ENCODE assay signal across 8 mouse cellular contexts in genomic region chr9:62513492-62514133, GRCm38 (mm10). TPM values are rescaled to one million over a fixed set of nuclear protein-coding genes. Genes with fewer than 3 reads are reported as not detected.
DNase-seq lines count a peak whose midpoint lies in the region; ATAC-seq and TF ChIP-seq lines count a peak whose summit lies in the region.

No protein-coding gene starts in this region.

- H3K4me3 ChIP-seq in cerebellum, adult 2 months (replicated peaks; ENCODE audit: insufficient read depth, low read depth, low read length) = no peak overlapping the region
- no peak overlapping the region for H3K4me3 ChIP-seq in lung, embryonic 14.5 days (ENCODE audit: low read depth, low read length)
- H3K4me3 ChIP-seq in lung, adult 2 months (replicated peaks; ENCODE audit: extremely low read depth, low read depth, low read length) = no peak overlapping the region
- no peak overlapping the region for H3K4me3 ChIP-seq in stomach, embryonic 15.5 days (replicated peaks)
- no peak overlapping the region for H3K4me3 ChIP-seq in thymus, adult 2 months (ENCODE audit: control insufficient read depth, insufficient read depth, low read length)

- no peak for TF ChIP-seq CTCF in cerebellum, adult 2 months (IDR thresholded peaks at IDR 0.05; ENCODE audit: borderline replicate concordance, insufficient read depth, low read depth, low read length)
- no peak for TF ChIP-seq CTCF in lung, embryonic 14.5 days (IDR thresholded peaks at IDR 0.05; ENCODE audit: low read depth)
- TF ChIP-seq CTCF in lung, adult 2 months (IDR thresholded peaks at IDR 0.05; ENCODE audit: insufficient read depth, low read length) = no peak
- TF ChIP-seq CTCF in thymus, adult 2 months (IDR thresholded peaks at IDR 0.05; ENCODE audit: borderline replicate concordance, control insufficient read depth, extremely low read depth, insufficient read depth, low read length, poor library complexity) = no peak

- ATAC-seq in lung, embryonic 14.5 days (ENCODE audit: insufficient read depth) = peak; percentile 81
- peak; percentile 67 for ATAC-seq in stomach, embryonic 15.5 days (ENCODE audit: insufficient read depth, low FRiP score, low read depth)

- H3K27me3 ChIP-seq in cerebellum, adult 2 months (ENCODE audit: control insufficient read depth, insufficient read depth, low read length) = no peaks in the 10 kb centered on the region
- H3K27me3 ChIP-seq in lung, embryonic 14.5 days (ENCODE audit: insufficient read depth, low read length) = no peaks in the 10 kb centered on the region
- no peaks in the 10 kb centered on the region for H3K27me3 ChIP-seq in stomach, embryonic 15.5 days (replicated peaks)
- H3K27me3 ChIP-seq in thymus, adult 2 months (ENCODE audit: control insufficient read depth, insufficient read depth, low read length) = no peaks in the 10 kb centered on the region

- H3K9ac ChIP-seq in lung, embryonic 14.5 days = no peak overlapping the region
- H3K9ac ChIP-seq in stomach, embryonic 15.5 days = no peak overlapping the region

- peak overlapping the region; percentile 66 for H3K27ac ChIP-seq in cerebellum, adult 2 months (ENCODE audit: insufficient read depth, low read length)
- H3K27ac ChIP-seq in lung, embryonic 14.5 days (ENCODE audit: low read depth) = peak overlapping the region; percentile 70
- H3K27ac ChIP-seq in stomach, embryonic 15.5 days = peak overlapping the region; percentile 71
- H3K27ac ChIP-seq in thymus, adult 2 months (ENCODE audit: control insufficient read depth, insufficient read depth, low read length) = no peak overlapping the region

- peak; percentile 67 to 85 for DNase-seq in cerebellum, adult 2 months
- DNase-seq in cerebellum, adult 8-10 months = no peak
- DNase-seq in lung, embryonic 14.5 days = peak; percentile 89
- DNase-seq in lung, adult 2 months = no peak
- peak; percentile 45 to 49 for DNase-seq in kidney, postnatal 25 days
- DNase-seq in layer of hippocampus, postnatal 36 days = no peak
- DNase-seq in thymus, adult 2 months = no peak

- no peaks in the 10 kb centered on the region for H3K36me3 ChIP-seq in lung, embryonic 14.5 days (ENCODE audit: insufficient read depth)
- no peaks in the 10 kb centered on the region for H3K36me3 ChIP-seq in stomach, embryonic 15.5 days
- no peaks in the 10 kb centered on the region for H3K36me3 ChIP-seq in thymus, adult 2 months (ENCODE audit: control insufficient read depth, insufficient read depth, low read length)

- no peak for TF ChIP-seq POLR2A in cerebellum, adult 2 months (IDR thresholded peaks at IDR 0.05; ENCODE audit: borderline replicate concordance, insufficient read depth, low read length)
- no peak for TF ChIP-seq POLR2A in lung, adult 2 months (IDR thresholded peaks at IDR 0.05; ENCODE audit: borderline replicate concordance, extremely low read depth, low read depth, low read length)
- TF ChIP-seq POLR2A in thymus, adult 2 months (IDR thresholded peaks at IDR 0.05; ENCODE audit: control insufficient read depth, extremely low read depth, insufficient read depth, low read length, poor library complexity) = no peak

- WGBS in cerebellum, adult 2 months = 12% methylated on average over 10 of the region's 10 CpGs
- 22% methylated on average over 10 of the region's 10 CpGs for WGBS in lung, embryonic 14.5 days
- WGBS in lung, adult 2 months = 28% methylated on average over 10 of the region's 10 CpGs
- 35% methylated on average over 10 of the region's 10 CpGs for WGBS in stomach, embryonic 15.5 days
- 92% methylated on average over 10 of the region's 10 CpGs for WGBS in thymus, adult 2 months

- peaks cover 77% of the 10 kb centered on the region for H3K4me1 ChIP-seq in cerebellum, adult 2 months (ENCODE audit: control insufficient read depth, insufficient read depth, low read length)
- peaks cover 12% of the 10 kb centered on the region for H3K4me1 ChIP-seq in lung, embryonic 14.5 days (ENCODE audit: insufficient read depth)
- peaks cover 9% of the 10 kb centered on the region for H3K4me1 ChIP-seq in lung, adult 2 months (ENCODE audit: control insufficient read depth, insufficient read depth, low read length)
- peaks cover 14% of the 10 kb centered on the region for H3K4me1 ChIP-seq in stomach, embryonic 15.5 days
- peaks cover 23% of the 10 kb centered on the region for H3K4me1 ChIP-seq in thymus, adult 2 months (replicated peaks; ENCODE audit: control insufficient read depth, insufficient read depth, low read length)

- H3K4me2 ChIP-seq in lung, embryonic 14.5 days = no peak overlapping the region
- H3K4me2 ChIP-seq in stomach, embryonic 15.5 days = no peak overlapping the region

- H3K9me3 ChIP-seq in lung, embryonic 14.5 days (ENCODE audit: low read depth, low read length) = no peaks in the 10 kb centered on the region
- H3K9me3 ChIP-seq in stomach, embryonic 15.5 days = no peaks in the 10 kb centered on the region

RNA-seq across cellular contexts. Expression of gene Coro2b, which starts 23.2 kb away (rescaled TPM):
- polyA plus RNA-seq in cerebellum, adult 2 months (2012; rRNA removed) = 210 and 244 TPM in 2 replicates
- polyA plus RNA-seq in lung, embryonic 14.5 days (2014; fragmentation: Nextera tagmentation; extraction: Ambion mirVana) = 22.2 and 26.2 TPM in 2 replicates
- polyA plus RNA-seq in lung, adult 2 months (2012; rRNA removed) = 48.8 and 51.9 TPM in 2 replicates
- 9.6 and 10.2 TPM in 2 replicates for polyA plus RNA-seq in stomach, embryonic 15.5 days (2015; fragmentation: Nextera tagmentation; extraction: Ambion mirVana)
- total RNA-seq in layer of hippocampus, postnatal 36 days (2021) = 100 to 1,000 TPM; 238 TPM
- polyA plus RNA-seq in thymus, adult 2 months (2012; rRNA removed) = 18.1 and 18.2 TPM in 2 replicates

Comparison
In these comparisons a context has a peak if more than half of its experiments do, and no peak if none do; other contexts are left out.
1. DNase-seq: peak in cerebellum, adult 2 months (2 of 2), lung, embryonic 14.5 days (single experiment) and kidney, postnatal 25 days (2 of 2); none in cerebellum, adult 8-10 months (single experiment), lung, adult 2 months (single experiment), layer of hippocampus, postnatal 36 days (0 of 2) and thymus, adult 2 months (single experiment).